Mouse (Mus musculus): ENCODE measurements around the gene Isg20. TPM values are rescaled to one million over a fixed set of nuclear protein-coding genes. Genes with fewer than 3 reads are reported as not detected.

The Isg20 gene
- total RNA-seq (2023): 19.1 TPM

DNA sequence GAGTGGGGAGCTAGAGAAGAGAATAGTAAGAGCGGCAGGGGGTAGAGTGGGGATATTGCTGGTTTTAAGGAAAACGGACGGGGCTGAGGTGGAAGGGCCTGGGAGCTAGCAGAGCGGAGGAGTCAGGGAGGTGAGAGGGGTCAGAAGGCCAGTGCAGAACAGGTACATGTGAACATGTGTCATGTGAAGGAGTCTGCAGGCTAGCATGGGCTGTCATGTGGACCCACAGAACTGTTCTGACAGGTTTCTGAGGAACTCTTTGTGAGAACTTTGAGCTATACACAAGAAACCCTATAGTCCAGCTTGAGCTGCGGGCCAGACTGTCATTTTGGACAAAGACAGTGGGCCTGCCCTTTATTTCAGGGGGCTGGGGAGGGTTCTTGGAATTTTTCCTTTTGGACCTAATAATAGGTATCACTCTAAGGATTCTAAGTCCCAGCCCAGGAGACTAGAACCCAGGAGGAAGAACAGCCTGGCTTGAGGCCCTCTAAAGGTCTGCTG is at the start of gene Isg20:
Gene Isg20, plus strand, starts transcription at position 451 of the 501 bp plus-strand sequence.

DNA sequence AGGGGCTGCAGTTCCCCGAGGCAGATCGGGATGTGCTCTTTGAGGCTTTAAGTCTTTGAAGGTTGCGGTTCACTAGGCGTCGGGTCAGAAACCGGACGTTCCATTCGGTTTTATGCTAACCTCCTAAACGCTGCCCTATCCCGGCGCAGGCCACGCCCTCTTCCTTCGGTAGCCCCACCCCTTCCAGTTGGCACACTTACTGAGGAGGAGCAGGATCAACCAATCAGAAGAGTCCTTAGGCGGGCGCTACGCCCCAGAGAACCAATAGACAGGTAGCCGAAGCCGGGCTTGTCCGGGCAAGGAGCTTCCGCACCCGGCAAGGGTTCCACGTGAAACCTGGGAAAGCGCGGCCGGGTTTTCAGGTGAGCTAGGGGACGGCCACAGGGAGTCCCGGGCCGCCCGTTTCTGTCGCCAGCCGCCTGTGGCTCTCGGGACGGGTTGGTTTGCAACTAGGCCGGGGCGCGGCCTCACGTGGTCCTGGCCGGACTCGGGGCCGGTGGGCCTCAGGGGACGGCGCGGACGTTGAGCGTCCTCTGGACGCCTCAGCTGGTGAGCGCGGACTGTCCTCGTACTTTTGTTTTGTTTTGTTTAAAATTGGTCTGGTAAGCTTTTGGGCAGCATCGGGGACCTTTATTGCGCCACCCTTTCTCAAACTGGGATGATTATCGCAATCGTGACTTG is 17.4 kb upstream of the Isg20 start, which contains the start of gene Aen:
Gene Aen, plus strand, starts transcription at position 202 of the 681 bp plus-strand sequence.

Other genes with a start within 250 kb of the Isg20 start
- gene Ntrk3, start 175.4 kb upstream of the Isg20 start, total RNA-seq (2023): 17.5 TPM
- gene Mrps11, start 130.3 kb upstream of the Isg20 start, total RNA-seq (2023): 24.3 TPM
- gene Mrpl46, start 129.9 kb upstream of the Isg20 start, total RNA-seq (2023): 38.7 TPM
- gene Det1, start 66.2 kb upstream of the Isg20 start, total RNA-seq (2023): 14.4 TPM
- gene Aen, start 17.6 kb upstream of the Isg20 start, total RNA-seq (2023): 28.1 TPM
- not detected for gene Acan, start 140.1 kb downstream of the Isg20 start, total RNA-seq (2023)
- gene Hapln3, start 217.6 kb downstream of the Isg20 start, total RNA-seq (2023): not detected
- 31.6 TPM for gene Mfge8, start 235.6 kb downstream of the Isg20 start, total RNA-seq (2023)

Measured in CD4-positive naive resting alpha-beta T cell, adult 76 days (primary cell).